Mouse (Mus musculus): ENCODE results near the gene Mamstr. TPM values are rescaled to one million over a fixed set of nuclear protein-coding genes. Genes with fewer than 3 reads are reported as not detected.
"Not testable (repeated sequence)": the region's sequence is repeated elsewhere in the genome, so short reads cannot be mapped to it uniquely, and the experiment has no call there.

The Mamstr gene
- polyA plus RNA-seq, 1 experiment from 2014 or later: 7.2 TPM

GRCm38 (mm10) chr7:45642503-45643255 lies 2.9 kb downstream of the Mamstr start:
- Histone ChIP-seq H3K27ac (ENCODE audit: low read length) (peak overlapping the region; percentile 92), H3K4me3 (ENCODE audit: low read depth, low read length) (peak overlapping the region; percentile 43), H3K4me1 (ENCODE audit: control insufficient read depth, insufficient read depth, low read length) (peaks cover 46% of the 10 kb centered on the region), H3K36me3 (ENCODE audit: control insufficient read depth, insufficient read depth, low read length) (no peaks in the 10 kb centered on the region), H3K27me3 (ENCODE audit: control insufficient read depth, insufficient read depth, low read length) (no peaks in the 10 kb centered on the region), H3K9ac (replicated peaks; ENCODE audit: low read depth, low read length) (peak overlapping the region; percentile 63), H3K9me3 (ENCODE audit: control insufficient read depth, low read depth, low read length) (no peaks in the 10 kb centered on the region), H3K4me2 (replicated peaks; ENCODE audit: low read depth, low read length) (peak overlapping the region; percentile 84)
- ATAC-seq (ENCODE audit: insufficient number of reproducible peaks, insufficient read depth, low FRiP score, low read depth): no peak
- WGBS: 31% methylated on average over 16 of the region's 16 CpGs

GRCm38 (mm10) chr7:45643441-45644178 lies 3.8 kb downstream of the Mamstr start:
- 4% methylated on average over 28 of the region's 28 CpGs for WGBS
- H3K36me3 ChIP-seq (ENCODE audit: control insufficient read depth, insufficient read depth, low read length): no peaks in the 10 kb centered on the region
- H3K9me3 ChIP-seq (ENCODE audit: control insufficient read depth, low read depth, low read length): no peaks in the 10 kb centered on the region
- H3K4me3 ChIP-seq (ENCODE audit: low read depth, low read length): peak overlapping the region; percentile 43
- peak; percentile 91 for ATAC-seq (ENCODE audit: insufficient number of reproducible peaks, insufficient read depth, low FRiP score, low read depth)
- peak overlapping the region; percentile 92 for H3K27ac ChIP-seq (ENCODE audit: low read length)
- peak overlapping the region; percentile 63 for H3K9ac ChIP-seq (replicated peaks; ENCODE audit: low read depth, low read length)
- peak overlapping the region; percentile 84 for H3K4me2 ChIP-seq (replicated peaks; ENCODE audit: low read depth, low read length)
- peaks cover 39% of the 10 kb centered on the region for H3K4me1 ChIP-seq (ENCODE audit: control insufficient read depth, insufficient read depth, low read length)
- no peaks in the 10 kb centered on the region for H3K27me3 ChIP-seq (ENCODE audit: control insufficient read depth, insufficient read depth, low read length)

- peak overlapping the region; percentile 66; the same call in 1 of the 2 replicates for H3K27ac ChIP-seq (ENCODE audit: low read length)
- WGBS: 6% methylated on average over 18 of the region's 18 CpGs
- H3K9me3 ChIP-seq (ENCODE audit: control insufficient read depth, low read depth, low read length): no peaks in the 10 kb centered on the region
- H3K4me2 ChIP-seq (replicated peaks; ENCODE audit: low read depth, low read length): peak overlapping the region; percentile 84
- peaks cover 39% of the 10 kb centered on the region for H3K4me1 ChIP-seq (ENCODE audit: control insufficient read depth, insufficient read depth, low read length)
- ATAC-seq (ENCODE audit: insufficient number of reproducible peaks, insufficient read depth, low FRiP score, low read depth): 0 out of 2 replicates have a peak, but pooled peaks have one; percentile 5
- H3K36me3 ChIP-seq (ENCODE audit: control insufficient read depth, insufficient read depth, low read length): no peaks in the 10 kb centered on the region
- no peaks in the 10 kb centered on the region for H3K27me3 ChIP-seq (ENCODE audit: control insufficient read depth, insufficient read depth, low read length)
- no peak overlapping the region for H3K9ac ChIP-seq (replicated peaks; ENCODE audit: low read depth, low read length)
- peak overlapping the region; percentile 28 for H3K4me3 ChIP-seq (ENCODE audit: low read depth, low read length)
Measured at GRCm38 (mm10) chr7:45644183-45644582, 4.4 kb downstream of the Mamstr start.

GRCm38 (mm10) chr7:45644872-45645590 lies 5.3 kb downstream of the Mamstr start:
- Histone ChIP-seq H3K9ac (replicated peaks; ENCODE audit: low read depth, low read length) (no peak overlapping the region), H3K27me3 (ENCODE audit: control insufficient read depth, insufficient read depth, low read length) (no peaks in the 10 kb centered on the region), H3K4me3 (ENCODE audit: low read depth, low read length) (peak overlapping the region; percentile 28; the same call in 1 of the 2 replicates), H3K27ac (ENCODE audit: low read length) (peak overlapping the region; percentile 66; the same call in 1 of the 2 replicates), H3K4me1 (ENCODE audit: control insufficient read depth, insufficient read depth, low read length) (peaks cover 37% of the 10 kb centered on the region), H3K36me3 (ENCODE audit: control insufficient read depth, insufficient read depth, low read length) (no peaks in the 10 kb centered on the region), H3K4me2 (replicated peaks; ENCODE audit: low read depth, low read length) (peak overlapping the region; percentile 84), H3K9me3 (ENCODE audit: control insufficient read depth, low read depth, low read length) (no peaks in the 10 kb centered on the region)
- no peak for ATAC-seq (ENCODE audit: insufficient number of reproducible peaks, insufficient read depth, low FRiP score, low read depth)
- 66% methylated on average over 6 of the region's 6 CpGs for WGBS

- H3K9me3 ChIP-seq (ENCODE audit: control insufficient read depth, low read depth, low read length): no peaks in the 10 kb centered on the region
Measured at GRCm38 (mm10) chr7:45645591-45645971, 5.8 kb downstream of the Mamstr start.

GRCm38 (mm10) chr7:45646671-45647070 lies 6.9 kb downstream of the Mamstr start:
- ATAC-seq (ENCODE audit: insufficient number of reproducible peaks, insufficient read depth, low FRiP score, low read depth): no peak
- Histone ChIP-seq H3K9me3 (ENCODE audit: control insufficient read depth, low read depth, low read length) (no peaks in the 10 kb centered on the region), H3K4me1 (ENCODE audit: control insufficient read depth, insufficient read depth, low read length) (peaks cover 24% of the 10 kb centered on the region), H3K27ac (ENCODE audit: low read length) (no peak overlapping the region), H3K9ac (replicated peaks; ENCODE audit: low read depth, low read length) (no peak overlapping the region), H3K36me3 (ENCODE audit: control insufficient read depth, insufficient read depth, low read length) (no peaks in the 10 kb centered on the region), H3K4me3 (ENCODE audit: low read depth, low read length) (no peak overlapping the region), H3K4me2 (replicated peaks; ENCODE audit: low read depth, low read length) (no peak overlapping the region), H3K27me3 (ENCODE audit: control insufficient read depth, insufficient read depth, low read length) (no peaks in the 10 kb centered on the region)
- WGBS: 71% methylated on average over 4 of the region's 4 CpGs

More at GRCm38 (mm10) chr7:45645591-45645971, 5.8 kb downstream of the Mamstr start:
- ATAC-seq (ENCODE audit: insufficient number of reproducible peaks, insufficient read depth, low FRiP score, low read depth): no peak
- Histone ChIP-seq H3K27me3 (ENCODE audit: control insufficient read depth, insufficient read depth, low read length) (no peaks in the 10 kb centered on the region), H3K9ac (replicated peaks; ENCODE audit: low read depth, low read length) (no peak overlapping the region), H3K4me1 (ENCODE audit: control insufficient read depth, insufficient read depth, low read length) (peaks cover 32% of the 10 kb centered on the region), H3K36me3 (ENCODE audit: control insufficient read depth, insufficient read depth, low read length) (no peaks in the 10 kb centered on the region), H3K27ac (ENCODE audit: low read length) (no peak overlapping the region), H3K4me2 (replicated peaks; ENCODE audit: low read depth, low read length) (no peak overlapping the region), H3K4me3 (ENCODE audit: low read depth, low read length) (no peak overlapping the region)
- 84% methylated on average over 7 of the region's 7 CpGs for WGBS

GRCm38 (mm10) chr7:45649351-45649750 lies 9.6 kb downstream of the Mamstr start:
- no peak overlapping the region for H3K9ac ChIP-seq (replicated peaks; ENCODE audit: low read depth, low read length)
- H3K4me3 ChIP-seq (ENCODE audit: low read depth, low read length): no peak overlapping the region
- no peak overlapping the region for H3K4me2 ChIP-seq (replicated peaks; ENCODE audit: low read depth, low read length)
- no peaks in the 10 kb centered on the region for H3K27me3 ChIP-seq (ENCODE audit: control insufficient read depth, insufficient read depth, low read length)
- ATAC-seq (ENCODE audit: insufficient number of reproducible peaks, insufficient read depth, low FRiP score, low read depth): no peak
- no peaks in the 10 kb centered on the region for H3K9me3 ChIP-seq (ENCODE audit: control insufficient read depth, low read depth, low read length)
- H3K4me1 ChIP-seq (ENCODE audit: control insufficient read depth, insufficient read depth, low read length): 0 out of 2 replicates have a peak, but pooled peaks cover 4% of the 10 kb centered on the region
- no peak overlapping the region for H3K27ac ChIP-seq (ENCODE audit: low read length)
- H3K36me3 ChIP-seq (ENCODE audit: control insufficient read depth, insufficient read depth, low read length): no peaks in the 10 kb centered on the region
- 80% methylated on average over 8 of the region's 8 CpGs for WGBS

- WGBS: 94% methylated on average over 19 of the region's 20 CpGs
- not testable (repeated sequence) for H3K36me3 ChIP-seq (ENCODE audit: control insufficient read depth, insufficient read depth, low read length); H3K9ac ChIP-seq (replicated peaks; ENCODE audit: low read depth, low read length); H3K9me3 ChIP-seq (ENCODE audit: control insufficient read depth, low read depth, low read length); H3K27me3 ChIP-seq (ENCODE audit: control insufficient read depth, insufficient read depth, low read length); ATAC-seq (ENCODE audit: insufficient number of reproducible peaks, insufficient read depth, low FRiP score, low read depth); H3K27ac ChIP-seq (ENCODE audit: low read length); H3K4me3 ChIP-seq (ENCODE audit: low read depth, low read length); H3K4me1 ChIP-seq (ENCODE audit: control insufficient read depth, insufficient read depth, low read length); H3K4me2 ChIP-seq (replicated peaks; ENCODE audit: low read depth, low read length)
Measured at GRCm38 (mm10) chr7:45650484-45650883, 10.7 kb downstream of the Mamstr start.
